Mouse (Mus musculus): ENCODE measurements at regions not wholly inside any gene's neighbourhood (a gene's known extent, or its start where the extent isn't known, plus 50 kb on each side); places are given as distances from the start of the nearest gene placed in this dataset.
"Not testable (repeated sequence)": the region's sequence is repeated elsewhere in the genome, so short reads cannot be mapped to it uniquely, and the experiment has no call there.

- ATAC-seq (ENCODE audit: low FRiP score) = peak; percentile 39; the same call in 1 of the 2 replicates
- no peak overlapping the region for H3K9ac ChIP-seq
- no peaks in the 10 kb centered on the region for H3K27me3 ChIP-seq
- H3K4me1 ChIP-seq = no peaks in the 10 kb centered on the region
- H3K27ac ChIP-seq = no peak overlapping the region
- H3K36me3 ChIP-seq (replicated peaks) = no peaks in the 10 kb centered on the region
- H3K9me3 ChIP-seq = no peaks in the 10 kb centered on the region
- H3K4me2 ChIP-seq = no peak overlapping the region
- no peak overlapping the region for H3K4me3 ChIP-seq (replicated peaks)
- WGBS = 23% methylated on average over 4 of the region's 4 CpGs
These were observed 138.6 kb downstream of the AI429214 start for GRCm38 (mm10) chr8:37131988-37132387.

GRCm38 (mm10) chr8:37134192-37134964 is 141.0 kb downstream of the AI429214 start:
- WGBS = 71% methylated on average over 8 of the region's 8 CpGs
- H3K4me2 ChIP-seq = no peak overlapping the region

GRCm38 (mm10) chr8:37150286-37150685 is 156.9 kb downstream of the AI429214 start:
- Histone ChIP-seq H3K9me3 (no peaks in the 10 kb centered on the region), H3K4me3 (replicated peaks) (no peak overlapping the region), H3K27ac (no peak overlapping the region), H3K4me2 (no peak overlapping the region), H3K9ac (no peak overlapping the region), H3K36me3 (replicated peaks) (no peaks in the 10 kb centered on the region), H3K4me1 (no peaks in the 10 kb centered on the region), H3K27me3 (no peaks in the 10 kb centered on the region)
- WGBS = 88% methylated on average over 1 of the region's 1 CpGs
- ATAC-seq (ENCODE audit: low FRiP score) = no peak

More at GRCm38 (mm10) chr8:37134192-37134964, 141.0 kb downstream of the AI429214 start:
- no peaks in the 10 kb centered on the region for H3K4me1 ChIP-seq
- no peaks in the 10 kb centered on the region for H3K36me3 ChIP-seq (replicated peaks)
- no peak overlapping the region for H3K27ac ChIP-seq
- no peaks in the 10 kb centered on the region for H3K27me3 ChIP-seq
- H3K4me3 ChIP-seq (replicated peaks) = no peak overlapping the region
- no peaks in the 10 kb centered on the region for H3K9me3 ChIP-seq
- no peak overlapping the region for H3K9ac ChIP-seq
- 0 out of 2 replicates have a peak, but pooled peaks have one; percentile 20 for ATAC-seq (ENCODE audit: low FRiP score)

- Histone ChIP-seq H3K4me2 (no peak overlapping the region), H3K27me3 (no peaks in the 10 kb centered on the region), H3K4me1 (no peaks in the 10 kb centered on the region), H3K36me3 (replicated peaks) (no peaks in the 10 kb centered on the region), H3K4me3 (replicated peaks) (no peak overlapping the region), H3K9me3 (no peaks in the 10 kb centered on the region), H3K9ac (no peak overlapping the region), H3K27ac (no peak overlapping the region)
- ATAC-seq (ENCODE audit: low FRiP score) = no peak
- WGBS = 91% methylated on average over 7 of the region's 7 CpGs
These were observed 161.0 kb downstream of the AI429214 start for GRCm38 (mm10) chr8:37154361-37154760.

- no peaks in the 10 kb centered on the region for H3K36me3 ChIP-seq (replicated peaks)
- no peak for ATAC-seq (ENCODE audit: low FRiP score)
- H3K4me3 ChIP-seq (replicated peaks) = no peak overlapping the region
- 92% methylated on average over 8 of the region's 8 CpGs for WGBS
- H3K4me2 ChIP-seq = no peak overlapping the region
- H3K27me3 ChIP-seq = no peaks in the 10 kb centered on the region
- H3K9me3 ChIP-seq = no peaks in the 10 kb centered on the region
- no peak overlapping the region for H3K27ac ChIP-seq
- H3K4me1 ChIP-seq = no peaks in the 10 kb centered on the region
- no peak overlapping the region for H3K9ac ChIP-seq
These were observed 161.5 kb downstream of the AI429214 start for GRCm38 (mm10) chr8:37154946-37155345.

GRCm38 (mm10) chr8:37159481-37159880 is 166.1 kb downstream of the AI429214 start:
- Histone ChIP-seq H3K27ac (no peak overlapping the region), H3K9me3 (no peaks in the 10 kb centered on the region), H3K4me2 (no peak overlapping the region), H3K9ac (no peak overlapping the region), H3K36me3 (replicated peaks) (no peaks in the 10 kb centered on the region), H3K27me3 (no peaks in the 10 kb centered on the region), H3K4me1 (no peaks in the 10 kb centered on the region), H3K4me3 (replicated peaks) (no peak overlapping the region)
- ATAC-seq (ENCODE audit: low FRiP score) = peak; percentile 36; the same call in 1 of the 2 replicates
- 8% methylated on average over 9 of the region's 9 CpGs for WGBS

- Histone ChIP-seq H3K4me1 (no peaks in the 10 kb centered on the region), H3K9ac (no peak overlapping the region), H3K27ac (no peak overlapping the region), H3K36me3 (replicated peaks) (no peaks in the 10 kb centered on the region), H3K4me3 (replicated peaks) (no peak overlapping the region), H3K27me3 (no peaks in the 10 kb centered on the region), H3K4me2 (no peak overlapping the region), H3K9me3 (no peaks in the 10 kb centered on the region)
- 91% methylated on average over 1 of the region's 1 CpGs for WGBS
- ATAC-seq (ENCODE audit: low FRiP score) = no peak
These were observed 203.5 kb downstream of the AI429214 start for GRCm38 (mm10) chr8:37196859-37197258.

GRCm38 (mm10) chr8:37215894-37216293 is 222.5 kb downstream of the AI429214 start:
- Histone ChIP-seq H3K4me1 (no peaks in the 10 kb centered on the region), H3K27ac (no peak overlapping the region), H3K27me3 (no peaks in the 10 kb centered on the region), H3K4me2 (no peak overlapping the region), H3K36me3 (replicated peaks) (no peaks in the 10 kb centered on the region), H3K9ac (no peak overlapping the region), H3K9me3 (no peaks in the 10 kb centered on the region), H3K4me3 (replicated peaks) (no peak overlapping the region)
- no peak for ATAC-seq (ENCODE audit: low FRiP score)
- 90% methylated on average over 4 of the region's 4 CpGs for WGBS

GRCm38 (mm10) chr8:37227091-37227490 is 233.7 kb downstream of the AI429214 start:
- Histone ChIP-seq H3K9ac (no peak overlapping the region), H3K9me3 (no peaks in the 10 kb centered on the region), H3K27me3 (no peaks in the 10 kb centered on the region), H3K36me3 (replicated peaks) (no peaks in the 10 kb centered on the region), H3K4me3 (replicated peaks) (no peak overlapping the region), H3K4me1 (no peaks in the 10 kb centered on the region), H3K4me2 (no peak overlapping the region), H3K27ac (no peak overlapping the region)
- no peak for ATAC-seq (ENCODE audit: low FRiP score)
- WGBS = 71% methylated on average over 2 of the region's 2 CpGs

- no peak overlapping the region for H3K4me2 ChIP-seq
- no peaks in the 10 kb centered on the region for H3K4me1 ChIP-seq
- no peak overlapping the region for H3K4me3 ChIP-seq (replicated peaks)
- no peak overlapping the region for H3K27ac ChIP-seq
- no peaks in the 10 kb centered on the region for H3K27me3 ChIP-seq
- no peaks in the 10 kb centered on the region for H3K9me3 ChIP-seq
- no peak overlapping the region for H3K9ac ChIP-seq
- no peak for ATAC-seq (ENCODE audit: low FRiP score)
- WGBS = 86% methylated on average over 2 of the region's 2 CpGs
- no peaks in the 10 kb centered on the region for H3K36me3 ChIP-seq (replicated peaks)
These were observed 243.9 kb downstream of the AI429214 start for GRCm38 (mm10) chr8:37237306-37237705.

- Histone ChIP-seq H3K27ac (no peak overlapping the region), H3K4me2 (no peak overlapping the region), H3K4me3 (replicated peaks) (no peak overlapping the region), H3K9ac (no peak overlapping the region), H3K4me1 (no peaks in the 10 kb centered on the region), H3K36me3 (replicated peaks) (no peaks in the 10 kb centered on the region), H3K27me3 (no peaks in the 10 kb centered on the region), H3K9me3 (no peaks in the 10 kb centered on the region)
- no peak for ATAC-seq (ENCODE audit: low FRiP score)
These were observed 245.9 kb downstream of the AI429214 start for GRCm38 (mm10) chr8:37239354-37239753.

- not testable (repeated sequence) for H3K4me2 ChIP-seq; H3K4me1 ChIP-seq; H3K27ac ChIP-seq; ATAC-seq (ENCODE audit: low FRiP score); H3K4me3 ChIP-seq (replicated peaks); H3K36me3 ChIP-seq (replicated peaks); H3K9ac ChIP-seq; H3K27me3 ChIP-seq; H3K9me3 ChIP-seq
- 86% methylated on average over 7 of the region's 7 CpGs for WGBS
These were observed 257.8 kb downstream of the AI429214 start for GRCm38 (mm10) chr8:37251234-37251633.

All from forebrain, embryonic 12.5 days (tissue).